Mouse (Mus musculus): ENCODE data around the gene Ccdc9b. TPM values are rescaled to one million over a fixed set of nuclear protein-coding genes. Genes with fewer than 3 reads are reported as not detected.

The Ccdc9b gene
- total RNA-seq, 2 experiments from 2014 or later, result 6.1 to 6.9 TPM

- no peak for DNase-seq (ENCODE audit: low spot score in 2 of 2)
Measured at GRCm38 (mm10) chr2:118749341-118749884, 13.0 kb downstream of the Ccdc9b start.

- no peak for DNase-seq (ENCODE audit: low spot score in 2 of 2)
Measured at GRCm38 (mm10) chr2:118747301-118747960, 15.0 kb downstream of the Ccdc9b start.

- DNase-seq (ENCODE audit: low spot score in 2 of 2), result no peak
Measured at GRCm38 (mm10) chr2:118745915-118746901, 16.3 kb downstream of the Ccdc9b start.

GRCm38 (mm10) chr2:118745232-118745884, 17.1 kb downstream of the Ccdc9b start, which contains the start of gene Inafm2:
Gene Inafm2 (plus strand): TSS chr2:118745758.
- peak; percentile 77 to 87 for DNase-seq (ENCODE audit: low spot score in 2 of 2)

- no peak for DNase-seq (ENCODE audit: low spot score in 2 of 2)
Measured at GRCm38 (mm10) chr2:118744621-118745020, 17.8 kb downstream of the Ccdc9b start.

- DNase-seq (ENCODE audit: low spot score in 2 of 2), result no peak
Measured at GRCm38 (mm10) chr2:118743261-118743943, 19.1 kb downstream of the Ccdc9b start.

- DNase-seq (ENCODE audit: low spot score in 2 of 2), result no peak
Measured at GRCm38 (mm10) chr2:118741183-118741582, 21.3 kb downstream of the Ccdc9b start.

- no peak for DNase-seq (ENCODE audit: low spot score in 2 of 2)
Measured at GRCm38 (mm10) chr2:118740341-118740740, 22.1 kb downstream of the Ccdc9b start.

GRCm38 (mm10) chr2:118733341-118733740, 29.1 kb downstream of the Ccdc9b start:
- DNase-seq (ENCODE audit: low spot score in 2 of 2), result no peak

GRCm38 (mm10) chr2:118731981-118732380, 30.5 kb downstream of the Ccdc9b start:
- DNase-seq (ENCODE audit: low spot score in 2 of 2), result no peak

GRCm38 (mm10) chr2:118730622-118730915, 31.9 kb downstream of the Ccdc9b start:
- peak; percentile 70 to 71 for DNase-seq (ENCODE audit: low spot score in 2 of 2)

GRCm38 (mm10) chr2:118729816-118730621, 32.4 kb downstream of the Ccdc9b start:
- DNase-seq (ENCODE audit: low spot score in 2 of 2), result no peak

GRCm38 (mm10) chr2:118729194-118729593, 33.3 kb downstream of the Ccdc9b start:
- DNase-seq (ENCODE audit: low spot score in 2 of 2), result no peak

GRCm38 (mm10) chr2:118728337-118728736, 34.1 kb downstream of the Ccdc9b start, which contains the start of gene Plcb2:
Gene Plcb2 (minus strand): TSS chr2:118728438.
- no peak for DNase-seq (ENCODE audit: low spot score in 2 of 2)

GRCm38 (mm10) chr2:118727911-118728310, 34.5 kb downstream of the Ccdc9b start:
- no peak for DNase-seq (ENCODE audit: low spot score in 2 of 2)

GRCm38 (mm10) chr2:118726873-118727272, 35.6 kb downstream of the Ccdc9b start:
- no peak for DNase-seq (ENCODE audit: low spot score in 2 of 2)

- no peak for DNase-seq (ENCODE audit: low spot score in 2 of 2)
Measured at GRCm38 (mm10) chr2:118725511-118725910, 37.0 kb downstream of the Ccdc9b start.

- DNase-seq (ENCODE audit: low spot score in 2 of 2), result no peak
Measured at GRCm38 (mm10) chr2:118723693-118724486, 38.6 kb downstream of the Ccdc9b start.

- DNase-seq (ENCODE audit: low spot score in 2 of 2), result no peak
Measured at GRCm38 (mm10) chr2:118716677-118717076, 45.8 kb downstream of the Ccdc9b start.
